Mouse (Mus musculus): Measurements from ENCODE around the gene Cdh1.

DNA sequence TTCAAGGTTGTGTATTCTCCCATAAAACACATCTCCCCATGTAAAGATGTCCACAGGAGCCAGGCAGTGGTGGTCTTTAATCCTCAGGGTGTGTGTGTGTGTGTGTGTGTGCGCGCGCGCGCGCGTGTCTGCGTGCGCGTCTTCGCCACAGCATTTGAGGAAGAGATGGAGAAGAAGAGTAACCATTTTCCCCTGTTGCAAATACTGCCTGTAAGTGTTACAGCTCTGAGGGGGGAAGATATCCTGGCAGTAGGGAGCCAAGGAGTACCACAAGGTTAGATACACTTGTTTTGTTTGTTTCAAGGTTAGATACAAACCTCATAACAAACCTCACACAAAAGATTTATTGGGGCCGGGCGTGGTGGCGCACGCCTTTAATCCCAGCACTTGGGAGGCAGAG lies 71.2 kb downstream of the Cdh1 start:
- no peak for TF ChIP-seq KAT2A (IDR thresholded peaks at IDR 0.05; ENCODE audit: insufficient replicate concordance, low read length)
- no peak for TF ChIP-seq CTCF (conservative IDR thresholded peaks at IDR 0.05 in 1 of 2, IDR thresholded peaks at IDR 0.05 in 1 of 2; ENCODE audit: low read depth in 2 of 2, low read length in 2 of 2)
- no peak for TF ChIP-seq POLR2A (IDR thresholded peaks at IDR 0.05; ENCODE audit: low read depth, low read length)
- no peak for TF ChIP-seq MEF2A (IDR thresholded peaks at IDR 0.05; ENCODE audit: borderline replicate concordance, low read depth, low read length)
- TF ChIP-seq ZNF384 (IDR thresholded peaks at IDR 0.05; ENCODE audit: low read depth, low read length), result no peak
